Mouse (Mus musculus) forebrain, embryonic 16.5 days (tissue): ENCODE results near the gene Shroom3. TPM values are rescaled to one million over a fixed set of nuclear protein-coding genes. Genes with fewer than 3 reads are reported as not detected.

Experiments
- ATAC-seq: fragments of 200-750 bp; cut with Nextera tagmentation; 2 replicates; pipeline ENCODE4 v1.8.0; 2017; ENCODE audit warnings: mild to moderate bottlenecking, moderate library complexity
- H3K27ac ChIP-seq: fragments of 300-500 bp; sonication (generic); 2 replicates; pipeline ENCODE4 v1.5.1; 2014; ENCODE audit warnings: low read length, control low read depth
- H3K27me3 ChIP-seq: fragments of 300-500 bp; sonication (generic); replicated peaks from 2 replicates; pipeline ENCODE4 v1.6.1; 2014; ENCODE audit warnings: low read length; ENCODE audit not compliant: control insufficient read depth, insufficient read depth
- H3K36me3 ChIP-seq: fragments of 300-500 bp; sonication (generic); 2 replicates; pipeline ENCODE4 v1.6.1; 2014; ENCODE audit not compliant: control insufficient read depth, insufficient read depth
- H3K4me1 ChIP-seq: fragments of 300-500 bp; sonication (generic); replicated peaks from 2 replicates; pipeline ENCODE4 v1.6.1; 2014; ENCODE audit warnings: low read length; ENCODE audit not compliant: control insufficient read depth, insufficient read depth
- H3K4me2 ChIP-seq: fragments of 300-500 bp; sonication (generic); 2 replicates; pipeline ENCODE4 v1.6.1; 2014; ENCODE audit warnings: mild to moderate bottlenecking, low read length, control low read depth
- H3K4me3 ChIP-seq: fragments of 300-500 bp; sonication (generic); replicated peaks from 2 replicates; pipeline ENCODE4 v1.5.1; 2014; ENCODE audit warnings: mild to moderate bottlenecking, low read length, control low read depth
- H3K9ac ChIP-seq: fragments of 300-500 bp; sonication (generic); replicated peaks from 2 replicates; pipeline ENCODE4 v1.6.1; 2014; ENCODE audit warnings: low read depth, low read length, control low read depth
- H3K9me3 ChIP-seq: fragments of 300-500 bp; sonication (generic); 2 replicates; pipeline ENCODE4 v1.6.1; 2016; ENCODE audit warnings: low read length; ENCODE audit not compliant: control insufficient read depth
- WGBS: fragments of 180-500 bp; shearing (Covaris S2); extraction: QIAGEN DNeasy Blood & Tissue Kit; methylation state at CpG from one replicate; pipeline ENCODE4 v1.1.7; 2014; 5-methylcytosine and 5-hydroxymethylcytosine counted together
- polyA plus RNA-seq: library from polyadenylated mRNA; unstranded; fragments of >200 nt; fragmentation: Nextera tagmentation; extraction: Ambion mirVana; gene quantifications from 2 replicates; pipeline ENCODE4 v1.2.1, GENCODE M21; 2015

Gene Shroom3
- polyA plus RNA-seq, 1 experiment from 2014 or later, result 1.4 TPM

DNA sequence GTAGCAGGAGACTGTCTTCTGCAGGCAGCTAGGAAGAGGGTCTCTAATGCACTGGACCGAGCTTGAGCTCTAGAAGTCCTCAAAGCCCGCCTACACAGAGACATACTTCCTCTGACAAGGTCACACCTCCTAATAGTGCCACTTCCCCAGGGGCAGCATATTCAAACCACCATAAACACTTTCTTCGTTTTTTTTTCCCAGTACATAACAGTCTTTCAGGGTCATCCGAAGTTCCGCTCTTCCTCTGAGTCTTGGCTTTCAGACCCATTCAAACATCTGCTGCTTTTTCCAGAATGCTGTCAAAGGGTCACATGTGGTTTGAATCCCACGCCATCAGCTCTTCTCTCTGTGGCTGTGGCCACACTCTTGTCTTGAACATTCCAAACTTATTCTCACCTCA is 247.3 kb downstream of the Shroom3 start:
- no peak overlapping the region for H3K4me3 ChIP-seq
- ATAC-seq, result no peak
- no peak overlapping the region for H3K4me2 ChIP-seq
- H3K36me3 ChIP-seq, result no peaks in the 10 kb centered on the region
- no peaks in the 10 kb centered on the region for H3K9me3 ChIP-seq
- no peak overlapping the region for H3K9ac ChIP-seq
- 89% methylated on average over 6 of the region's 6 CpGs for WGBS
- H3K4me1 ChIP-seq, result no peaks in the 10 kb centered on the region
- H3K27ac ChIP-seq, result no peak overlapping the region
- H3K27me3 ChIP-seq, result no peaks in the 10 kb centered on the region

DNA sequence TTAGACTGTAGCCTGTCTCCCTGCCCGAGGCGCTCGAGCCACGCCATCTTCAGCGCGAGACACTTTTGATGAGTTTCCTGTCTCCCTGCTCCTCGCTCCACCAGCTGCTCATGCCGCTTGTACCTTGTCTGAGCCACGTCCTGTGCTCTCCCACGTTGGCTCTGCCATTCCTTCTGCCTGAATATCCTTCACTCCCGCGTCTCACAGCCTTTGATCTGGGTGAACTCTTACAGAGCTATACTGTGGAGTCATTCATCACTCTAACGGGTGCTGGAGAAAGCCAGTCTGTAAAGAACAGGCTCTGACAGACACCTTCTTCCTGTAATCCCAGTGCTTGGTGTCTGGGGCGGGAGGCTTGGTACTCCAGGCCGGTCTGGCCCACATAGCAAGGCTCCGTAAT is 248.1 kb downstream of the Shroom3 start:
- Histone ChIP-seq H3K9ac (no peak overlapping the region), H3K4me2 (no peak overlapping the region), H3K36me3 (no peaks in the 10 kb centered on the region), H3K27me3 (no peaks in the 10 kb centered on the region), H3K27ac (no peak overlapping the region), H3K4me1 (no peaks in the 10 kb centered on the region), H3K4me3 (no peak overlapping the region), H3K9me3 (no peaks in the 10 kb centered on the region)
- no peak for ATAC-seq
- WGBS, result 66% methylated on average over 16 of the region's 16 CpGs

DNA sequence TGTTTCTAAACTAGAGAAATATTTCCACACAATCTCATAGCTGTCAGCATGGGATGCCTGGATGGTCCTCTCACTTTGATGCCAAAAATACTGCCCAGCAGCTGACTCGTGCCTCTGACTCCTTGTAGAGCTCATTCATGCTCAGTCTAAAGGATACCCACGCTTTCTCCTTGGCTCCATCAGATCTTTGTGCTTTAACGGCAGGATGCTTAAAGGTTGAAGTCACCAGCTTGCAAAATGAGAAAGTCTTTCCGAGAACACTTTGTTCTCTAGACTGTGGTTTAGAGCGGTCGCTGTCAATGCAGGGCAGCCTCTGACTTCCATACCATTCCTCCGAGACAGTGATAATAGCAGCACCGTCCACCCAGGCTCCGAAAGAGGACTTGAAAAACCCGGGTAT is 249.8 kb downstream of the Shroom3 start:
- ATAC-seq, result no peak
- Histone ChIP-seq H3K27ac (no peak overlapping the region), H3K36me3 (no peaks in the 10 kb centered on the region), H3K9ac (no peak overlapping the region), H3K27me3 (no peaks in the 10 kb centered on the region), H3K4me3 (no peak overlapping the region), H3K4me2 (no peak overlapping the region), H3K4me1 (no peaks in the 10 kb centered on the region), H3K9me3 (no peaks in the 10 kb centered on the region)
- 70% methylated on average over 10 of the region's 10 CpGs for WGBS

DNA sequence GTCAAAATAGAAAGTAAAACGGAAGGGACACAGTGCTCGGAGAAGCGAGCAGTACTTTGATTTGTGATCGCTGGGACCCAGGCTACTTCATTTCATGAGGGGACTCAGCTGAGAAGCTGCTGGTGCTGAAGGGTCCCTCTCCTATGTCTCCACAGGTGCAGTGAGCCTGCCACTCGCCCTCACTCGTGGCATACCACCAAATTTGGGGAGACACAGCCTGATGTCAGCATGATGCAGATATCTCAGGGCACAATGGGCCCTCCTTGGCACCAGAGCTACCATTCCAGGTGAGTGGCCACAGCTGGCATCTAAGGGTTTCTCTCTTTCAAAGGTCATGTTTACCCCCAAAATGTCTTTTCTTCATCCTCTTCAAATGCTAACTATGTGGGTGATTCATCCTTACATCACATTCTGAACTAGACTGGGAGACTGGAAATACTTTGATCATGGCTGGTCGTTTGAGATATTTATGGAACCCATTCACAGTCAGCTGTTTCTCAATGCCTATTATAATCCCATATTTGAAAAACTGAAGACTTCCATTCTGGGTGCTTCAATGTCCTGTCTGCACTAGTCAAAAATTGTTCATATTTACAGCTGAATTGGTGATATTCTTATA is 250.5 kb downstream of the Shroom3 start:
- no peaks in the 10 kb centered on the region for H3K9me3 ChIP-seq
- no peak for ATAC-seq
- no peak overlapping the region for H3K4me2 ChIP-seq
- H3K4me1 ChIP-seq, result no peaks in the 10 kb centered on the region
- H3K27me3 ChIP-seq, result no peaks in the 10 kb centered on the region
- no peak overlapping the region for H3K9ac ChIP-seq
- H3K36me3 ChIP-seq, result no peaks in the 10 kb centered on the region
- WGBS, result 82% methylated on average over 7 of the region's 7 CpGs
- H3K4me3 ChIP-seq, result no peak overlapping the region
- no peak overlapping the region for H3K27ac ChIP-seq

DNA sequence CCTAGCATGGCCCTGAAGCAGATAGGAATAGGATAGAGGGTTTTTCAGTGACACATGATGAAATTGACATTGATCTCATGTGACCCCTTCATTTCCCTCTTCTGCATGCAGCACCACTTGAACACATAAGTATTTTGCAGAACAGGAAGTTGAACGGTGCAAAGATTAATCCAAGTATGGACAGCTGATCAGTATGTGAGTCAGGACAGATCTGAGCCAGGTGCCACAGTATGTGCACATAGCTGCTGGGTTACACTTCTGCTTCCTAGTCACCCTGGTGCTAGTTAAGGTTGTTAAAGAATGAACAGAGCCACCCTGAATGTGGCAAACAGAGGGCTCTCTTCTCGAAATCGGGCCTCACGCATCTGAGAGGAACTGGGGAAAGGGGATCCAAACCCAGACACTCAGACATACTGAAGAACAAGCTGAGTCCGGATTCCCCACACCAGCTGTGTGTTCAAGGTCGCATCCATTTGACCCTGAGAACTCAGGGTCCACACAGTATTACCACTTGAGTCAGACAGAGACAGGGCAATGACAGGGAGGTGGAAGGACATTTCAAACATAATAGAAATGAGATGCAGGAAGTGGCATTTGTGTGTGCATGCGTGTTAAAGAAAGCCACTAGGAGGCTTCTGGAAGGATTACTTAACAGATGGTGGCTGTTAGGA is 251.2 kb downstream of the Shroom3 start:
- Histone ChIP-seq H3K27ac (no peak overlapping the region), H3K27me3 (no peaks in the 10 kb centered on the region), H3K9ac (no peak overlapping the region), H3K4me1 (no peaks in the 10 kb centered on the region), H3K9me3 (no peaks in the 10 kb centered on the region), H3K4me3 (no peak overlapping the region), H3K4me2 (no peak overlapping the region), H3K36me3 (no peaks in the 10 kb centered on the region)
- WGBS, result 88% methylated on average over 7 of the region's 7 CpGs
- no peak for ATAC-seq

DNA sequence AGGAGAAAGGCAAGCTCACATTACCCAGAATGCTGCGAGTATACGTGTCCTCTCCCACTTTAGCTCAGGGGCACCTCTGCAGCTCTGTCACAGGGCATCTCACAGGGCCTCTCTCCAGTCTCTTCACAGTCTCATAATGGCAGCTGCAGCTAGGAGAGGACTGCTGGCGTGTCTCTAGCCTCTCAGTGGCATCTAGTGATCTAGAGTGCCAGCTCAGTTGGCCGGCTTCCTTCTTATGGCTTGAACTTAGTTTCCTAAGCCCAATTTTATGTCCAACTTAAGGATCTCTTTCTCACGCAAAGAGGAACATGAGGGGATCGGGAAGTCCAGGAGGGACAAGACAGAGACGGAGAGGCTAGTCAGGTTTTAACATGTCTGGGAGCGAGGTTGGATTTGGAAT is 252.6 kb downstream of the Shroom3 start:
- no peaks in the 10 kb centered on the region for H3K9me3 ChIP-seq
- H3K27me3 ChIP-seq, result no peaks in the 10 kb centered on the region
- H3K9ac ChIP-seq, result no peak overlapping the region
- 79% methylated on average over 8 of the region's 8 CpGs for WGBS
- no peak overlapping the region for H3K4me3 ChIP-seq
- H3K27ac ChIP-seq, result no peak overlapping the region
- H3K4me1 ChIP-seq, result no peaks in the 10 kb centered on the region
- no peak overlapping the region for H3K4me2 ChIP-seq
- no peak for ATAC-seq
- H3K36me3 ChIP-seq, result peaks cover 6% of the 10 kb centered on the region; the same call in 1 of the 2 replicates

DNA sequence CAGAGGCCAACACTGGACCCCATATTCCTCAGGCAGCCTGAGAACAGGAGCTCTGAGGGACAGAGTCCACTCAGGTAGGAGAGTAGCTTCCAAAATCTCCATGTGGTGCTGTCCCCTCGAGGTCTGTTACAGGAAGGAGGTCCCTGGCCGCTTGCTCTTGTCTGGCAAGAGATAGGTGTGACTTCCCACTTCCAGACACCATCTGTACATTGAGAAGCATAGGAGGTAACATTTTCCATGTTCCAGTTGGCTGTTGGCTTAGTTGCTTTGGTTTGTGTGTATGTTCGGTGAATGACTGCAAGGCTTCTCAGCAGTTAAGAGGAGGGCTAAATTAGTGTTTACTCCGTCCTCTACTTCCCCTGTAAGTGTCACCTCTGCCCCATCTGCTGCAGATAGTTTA is 254.5 kb downstream of the Shroom3 start:
- H3K9me3 ChIP-seq, result peaks cover 15% of the 10 kb centered on the region
- WGBS, result 55% methylated on average over 4 of the region's 4 CpGs
- H3K4me2 ChIP-seq, result no peak overlapping the region
- no peak overlapping the region for H3K9ac ChIP-seq
- H3K4me1 ChIP-seq, result no peaks in the 10 kb centered on the region
- no peak for ATAC-seq
- peaks cover 22% of the 10 kb centered on the region for H3K36me3 ChIP-seq
- H3K27me3 ChIP-seq, result no peaks in the 10 kb centered on the region
- no peak overlapping the region for H3K27ac ChIP-seq
- H3K4me3 ChIP-seq, result no peak overlapping the region

DNA sequence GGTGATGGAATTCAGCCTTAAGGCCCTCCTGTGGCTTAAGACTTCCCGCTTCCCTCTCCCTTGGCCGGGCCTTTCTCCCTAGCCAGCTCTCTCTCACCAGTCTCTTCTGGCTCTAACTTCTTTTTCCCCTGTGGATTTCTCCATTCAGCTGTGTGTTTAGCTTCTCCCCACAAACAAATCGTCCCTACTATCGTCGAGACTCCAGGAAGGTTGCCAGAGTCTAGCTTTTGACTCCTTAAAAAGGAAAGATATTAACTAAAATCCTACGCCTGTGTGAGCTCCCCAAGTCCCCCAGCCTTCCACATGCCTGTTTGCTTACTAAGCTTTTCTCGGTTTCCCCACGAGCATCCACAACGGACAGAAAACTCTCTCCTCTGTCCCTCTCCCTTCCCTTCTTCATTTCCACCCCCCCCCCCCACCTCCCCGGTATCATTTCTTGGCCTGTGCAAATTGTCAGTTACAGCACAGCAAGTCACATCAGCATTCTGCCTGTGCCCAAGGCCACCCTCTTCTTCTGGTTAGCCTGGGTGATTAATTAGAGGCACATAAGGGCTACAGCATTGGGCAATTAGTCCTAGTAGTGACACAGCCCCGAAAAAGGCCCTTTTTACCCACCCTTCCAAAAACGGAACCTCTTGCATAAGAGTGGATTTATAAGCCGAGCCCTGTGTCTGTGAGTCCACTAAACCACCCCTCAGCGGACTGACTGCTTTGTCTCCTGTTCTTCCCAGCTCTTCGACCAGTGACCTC is 256.2 kb downstream of the Shroom3 start:
- Histone ChIP-seq H3K4me2 (no peak overlapping the region), H3K4me1 (no peaks in the 10 kb centered on the region), H3K27ac (no peak overlapping the region), H3K36me3 (peaks cover 25% of the 10 kb centered on the region), H3K4me3 (no peak overlapping the region), H3K27me3 (no peaks in the 10 kb centered on the region), H3K9me3 (peaks cover 19% of the 10 kb centered on the region), H3K9ac (no peak overlapping the region)
- ATAC-seq, result no peak
- WGBS, result 68% methylated on average over 15 of the region's 15 CpGs

DNA sequence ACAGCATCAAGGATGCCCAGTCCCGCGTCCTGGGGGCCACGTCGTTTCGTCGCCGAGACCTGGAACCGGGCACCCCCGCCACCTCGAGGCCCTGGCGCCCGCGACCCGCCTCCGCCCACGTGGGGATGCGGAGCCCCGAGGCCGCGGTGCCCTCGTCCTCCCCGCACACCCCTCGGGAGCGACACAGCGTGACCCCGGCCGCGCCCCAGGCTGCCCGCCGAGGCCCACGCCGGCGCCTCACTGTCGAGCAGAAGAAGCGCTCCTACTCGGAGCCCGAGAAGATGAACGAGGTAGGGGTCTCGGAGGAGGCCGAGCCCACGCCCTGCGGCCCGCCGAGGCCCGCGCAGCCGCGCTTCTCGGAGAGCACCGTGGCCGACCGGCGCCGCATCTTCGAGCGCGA is 258.9 kb downstream of the Shroom3 start:
- no peak for ATAC-seq
- H3K4me2 ChIP-seq, result no peak overlapping the region
- no peak overlapping the region for H3K9ac ChIP-seq
- H3K27ac ChIP-seq, result no peak overlapping the region
- H3K27me3 ChIP-seq, result no peaks in the 10 kb centered on the region
- H3K9me3 ChIP-seq, result peaks cover 19% of the 10 kb centered on the region
- H3K4me3 ChIP-seq, result no peak overlapping the region
- 91% methylated on average over 57 of the region's 57 CpGs for WGBS
- H3K4me1 ChIP-seq, result no peaks in the 10 kb centered on the region
- H3K36me3 ChIP-seq, result peaks cover 25% of the 10 kb centered on the region
